Mouse (Mus musculus) kidney, postnatal 25 days (tissue): ENCODE measurements at regions not wholly inside any gene's neighbourhood (a gene's known extent, or its start where the extent isn't known, plus 50 kb on each side); places are given as distances from the start of the nearest gene placed in this dataset.

Source experiments
- DNase-seq, 2 experiments: peaks; one replicate each; pipeline ENCODE4 v3.0.0; 2021; ENCODE audit warnings: mixed read lengths in 2 of 2

DNA sequence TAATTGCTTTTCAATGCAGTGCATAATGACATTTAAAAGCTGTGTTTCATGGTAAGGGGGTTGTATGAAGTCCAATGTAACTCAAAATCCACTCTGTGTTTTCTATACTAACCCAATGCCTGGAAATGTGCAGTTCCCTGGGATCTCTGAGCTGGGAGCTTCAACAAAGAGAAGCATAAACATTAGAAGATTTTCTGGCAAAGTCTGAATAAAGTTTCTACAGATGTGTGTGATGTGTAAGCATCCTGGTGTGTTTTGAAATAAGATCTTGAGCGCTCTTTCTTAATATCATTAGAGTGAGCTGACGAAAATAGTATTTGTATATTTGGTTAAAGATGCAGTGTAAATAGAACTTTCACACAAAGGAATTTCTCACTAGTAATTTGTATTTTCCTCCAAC is 212.2 kb upstream of the Ferd3l start:
- no peak for DNase-seq

DNA sequence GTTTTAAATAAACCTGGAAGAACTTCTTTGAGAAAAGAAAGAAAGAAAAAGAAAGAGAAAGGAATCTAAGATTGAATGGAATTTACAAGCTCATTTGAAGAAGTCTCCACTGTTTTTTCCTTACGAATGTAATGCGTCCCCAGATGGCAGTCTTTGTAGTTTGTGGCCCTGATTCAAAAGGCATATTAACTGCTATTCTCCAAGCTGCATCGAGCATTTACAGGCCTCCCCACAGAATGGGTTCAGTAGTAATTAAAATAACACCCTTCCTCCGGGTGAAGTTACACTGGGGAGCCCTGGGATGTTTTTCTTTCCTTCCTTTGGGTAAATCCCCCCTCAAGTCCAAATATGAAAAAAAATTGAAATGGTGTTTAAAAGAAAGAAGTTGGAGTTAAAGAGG is 211.2 kb upstream of the Ferd3l start:
- DNase-seq, result no peak

DNA sequence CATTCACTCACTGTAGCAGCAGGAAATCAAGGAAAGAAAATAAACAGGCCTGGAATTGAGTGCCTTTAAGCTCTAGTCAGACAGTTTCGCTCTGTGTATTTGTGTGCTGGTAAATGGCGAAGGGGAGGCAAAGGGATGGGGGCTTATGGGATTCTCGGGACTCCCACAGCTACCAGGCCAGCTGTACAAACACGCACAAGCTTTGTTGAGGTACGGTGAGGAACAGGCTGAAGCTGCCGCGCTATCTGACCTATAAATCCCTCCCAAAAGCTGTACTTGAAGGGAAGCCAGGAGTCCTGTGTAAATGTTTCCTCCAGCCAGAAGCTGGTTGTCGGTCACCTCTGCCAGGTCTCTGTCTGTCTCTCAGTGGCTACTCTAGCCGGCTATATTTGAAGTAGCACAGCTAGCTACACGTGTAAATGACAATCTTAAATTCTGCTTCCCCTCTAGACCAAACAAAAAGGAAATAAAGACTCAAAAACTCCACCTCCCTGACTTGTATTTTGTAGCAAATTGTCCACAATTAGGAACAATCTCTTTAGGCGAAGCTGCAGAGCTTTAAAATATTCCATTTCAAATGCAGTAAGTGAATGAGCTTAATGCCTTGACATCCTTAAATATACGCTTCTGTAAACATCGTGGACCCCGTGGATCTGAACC is 210.5 kb upstream of the Ferd3l start:
- no peak for DNase-seq

DNA sequence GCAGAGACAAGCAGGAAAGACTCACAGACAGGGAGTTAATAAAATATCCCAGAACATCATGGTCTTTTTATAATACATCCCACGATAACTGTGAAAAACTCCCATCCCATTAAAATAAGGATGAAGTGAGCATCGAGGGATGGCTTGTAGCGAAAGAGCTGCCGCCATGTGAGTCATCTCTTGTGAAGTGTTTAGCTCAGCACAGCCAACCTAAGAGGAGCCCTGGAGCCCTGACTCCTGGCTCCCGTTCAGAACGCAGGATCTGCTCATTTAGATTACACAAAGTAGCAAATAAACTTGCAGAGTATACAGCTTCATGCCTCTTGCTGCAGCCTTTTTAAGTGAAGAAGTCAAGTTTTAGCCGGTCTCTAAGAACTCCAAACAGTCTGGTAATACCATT is 209.2 kb upstream of the Ferd3l start:
- DNase-seq, result no peak

DNA sequence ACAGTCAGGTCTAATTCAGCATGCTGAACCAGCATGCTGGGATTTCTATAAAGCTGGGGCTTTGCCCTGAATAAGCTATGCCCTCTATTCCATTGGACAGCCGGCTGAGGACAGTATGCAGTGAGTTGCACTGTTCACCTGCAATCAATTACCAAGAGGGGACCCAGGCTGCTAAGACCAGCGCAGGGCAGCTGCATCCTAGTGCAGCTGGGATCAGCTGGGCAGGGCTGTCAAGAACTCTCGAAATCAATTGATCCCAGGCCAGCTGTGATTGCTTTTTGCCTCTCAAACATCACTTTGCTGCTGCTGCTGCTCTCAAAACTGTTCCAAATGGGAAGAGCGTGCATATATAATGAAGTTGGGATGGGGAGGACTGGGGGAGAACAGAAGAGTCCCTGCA is 196.3 kb upstream of the Ferd3l start:
- DNase-seq, result no peak

DNA sequence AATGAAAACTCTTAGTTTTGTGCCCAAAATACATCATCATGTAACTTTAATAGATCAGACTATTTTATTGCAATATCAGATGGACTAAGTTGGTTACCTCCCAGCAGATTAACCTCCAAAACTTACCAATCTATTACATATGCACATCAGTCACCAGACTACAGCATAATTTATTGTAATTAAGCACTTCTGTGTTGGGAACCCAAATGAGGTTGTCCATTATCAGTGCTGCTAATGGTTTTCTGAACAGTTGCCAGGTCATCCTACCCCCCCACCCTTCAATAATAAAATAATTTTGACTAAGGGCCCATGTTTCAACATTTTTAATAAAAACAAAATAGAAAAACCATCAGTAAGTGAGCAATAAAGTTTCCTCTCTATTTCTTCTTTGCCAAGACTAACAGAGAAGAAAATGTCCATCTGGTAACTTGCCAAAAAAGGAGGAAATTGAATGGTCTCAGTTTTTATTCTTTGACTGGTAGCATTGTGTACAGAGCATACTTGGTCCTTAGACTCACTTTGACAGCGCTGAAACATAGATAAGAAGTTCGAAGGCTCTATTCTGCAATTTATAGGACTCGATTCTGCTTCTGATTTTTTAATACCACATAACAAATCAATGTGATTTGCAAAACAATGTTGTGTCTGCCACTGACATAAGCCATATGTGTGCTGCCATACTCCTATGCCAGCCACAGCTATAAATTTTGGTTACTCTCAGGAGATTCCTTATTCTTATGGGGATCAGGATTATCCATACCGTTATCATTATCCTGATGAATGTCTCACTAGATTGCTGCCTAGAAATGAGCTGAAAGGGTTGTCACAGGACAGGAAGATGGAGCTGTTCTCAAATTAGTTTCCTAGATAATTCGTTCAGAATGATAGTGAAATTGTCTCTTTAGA is 152.4 kb upstream of the Ferd3l start:
- no peak for DNase-seq

DNA sequence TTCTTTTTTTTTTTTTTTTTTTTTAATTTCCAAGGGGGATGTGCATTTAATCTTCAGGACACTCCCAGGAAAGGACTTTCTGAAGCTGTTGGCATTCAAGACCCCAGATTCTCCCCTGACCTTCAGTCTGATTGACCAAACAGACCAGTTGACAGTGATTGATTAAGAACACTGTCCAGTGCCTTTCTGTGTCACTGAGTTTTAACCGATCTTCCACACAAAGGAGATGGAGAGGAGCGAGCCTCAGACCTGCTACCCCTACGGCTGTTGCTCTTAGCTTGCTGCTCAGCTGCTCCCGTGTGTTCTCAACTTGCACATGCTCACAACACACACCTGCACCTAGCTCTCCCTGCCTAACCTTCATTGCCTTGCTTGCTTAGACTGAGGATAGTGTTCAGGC is 149.7 kb upstream of the Ferd3l start:
- no peak for DNase-seq

DNA sequence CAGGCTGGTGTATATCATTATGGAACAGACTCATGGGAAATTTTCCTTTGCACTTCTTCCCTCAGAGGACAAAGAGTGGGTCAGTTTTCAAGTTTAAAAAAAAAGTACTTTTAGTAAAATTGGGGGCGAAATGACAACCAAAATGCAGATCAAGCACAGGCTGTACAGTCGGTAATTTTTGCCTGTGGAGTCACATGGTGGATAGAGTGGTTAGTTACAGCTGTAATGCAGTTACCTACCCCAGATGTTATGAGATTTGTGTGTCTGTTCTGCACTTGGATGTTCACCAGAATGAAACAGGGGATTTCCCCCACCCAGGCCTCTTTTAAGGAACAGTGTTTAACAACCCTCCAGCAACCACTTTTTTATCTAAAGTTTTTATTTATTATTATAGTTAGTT is 148.3 kb upstream of the Ferd3l start:
- no peak for DNase-seq

DNA sequence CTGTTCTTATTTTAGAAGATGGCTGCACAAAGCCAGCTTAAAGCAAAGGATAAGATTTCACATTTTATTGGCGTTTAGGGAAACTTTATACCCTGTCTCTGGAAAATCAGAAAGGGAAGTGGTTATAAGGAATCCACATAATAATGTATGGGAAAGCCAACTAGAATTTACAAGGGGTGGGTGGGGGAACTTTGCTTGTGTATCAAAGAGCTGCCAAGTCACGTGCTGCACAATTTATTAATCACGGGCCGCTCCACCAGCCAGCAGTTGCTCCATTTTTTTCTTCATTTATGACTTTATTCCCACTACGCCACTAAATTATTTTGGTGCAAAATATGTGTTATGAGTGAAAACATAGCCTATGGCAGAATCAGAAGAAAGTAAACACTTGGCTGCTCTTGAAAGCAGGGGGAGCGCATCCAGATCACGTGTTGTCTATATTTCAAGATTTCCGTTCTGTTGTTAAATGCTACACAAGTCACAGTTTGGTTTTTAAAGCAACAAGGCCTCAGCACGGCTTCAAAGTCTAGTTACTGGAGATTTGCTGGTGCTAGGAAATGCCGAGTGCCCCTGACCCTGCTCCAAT is 123.9 kb upstream of the Ferd3l start:
- DNase-seq, result no peak

DNA sequence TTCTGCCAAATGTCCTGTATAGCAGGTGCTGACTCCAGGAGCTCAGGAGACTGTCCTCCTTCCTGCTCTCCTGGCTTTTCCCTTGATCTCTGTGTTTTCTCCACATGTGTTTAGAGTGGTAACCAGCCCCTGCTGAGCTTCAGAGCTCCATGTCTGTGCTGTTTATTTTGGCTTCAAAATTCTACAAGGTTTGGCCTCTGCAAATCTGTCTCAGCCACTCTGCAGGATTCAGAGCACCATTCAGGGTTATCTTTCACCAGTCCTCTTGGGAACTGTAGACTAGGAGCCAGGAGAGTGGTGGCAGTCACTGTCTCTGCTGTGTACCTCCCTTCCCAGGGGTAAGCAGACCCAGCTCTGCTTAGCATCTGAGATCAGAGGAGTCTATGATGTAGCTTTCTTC is 102.7 kb upstream of the Ferd3l start:
- no peak for DNase-seq

DNA sequence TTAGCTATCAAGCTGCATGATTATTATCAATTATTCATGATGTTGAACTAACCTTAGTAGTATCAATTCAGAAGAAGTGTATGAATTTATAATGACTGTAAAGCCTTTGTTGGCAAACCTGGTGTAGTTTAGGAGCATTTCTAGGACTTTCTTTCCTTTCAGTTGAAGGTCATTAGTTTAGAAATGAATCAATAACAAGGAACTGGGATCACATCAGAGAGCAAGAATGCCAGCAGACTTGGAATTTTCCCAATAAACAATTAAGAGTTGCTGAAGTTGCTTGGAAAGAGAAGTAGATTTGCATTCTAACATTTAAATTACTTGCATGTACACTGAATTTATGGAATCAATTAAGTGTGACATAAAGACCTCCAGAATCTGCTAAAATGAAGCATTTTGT is 79.1 kb upstream of the Ferd3l start:
- no peak for DNase-seq

DNA sequence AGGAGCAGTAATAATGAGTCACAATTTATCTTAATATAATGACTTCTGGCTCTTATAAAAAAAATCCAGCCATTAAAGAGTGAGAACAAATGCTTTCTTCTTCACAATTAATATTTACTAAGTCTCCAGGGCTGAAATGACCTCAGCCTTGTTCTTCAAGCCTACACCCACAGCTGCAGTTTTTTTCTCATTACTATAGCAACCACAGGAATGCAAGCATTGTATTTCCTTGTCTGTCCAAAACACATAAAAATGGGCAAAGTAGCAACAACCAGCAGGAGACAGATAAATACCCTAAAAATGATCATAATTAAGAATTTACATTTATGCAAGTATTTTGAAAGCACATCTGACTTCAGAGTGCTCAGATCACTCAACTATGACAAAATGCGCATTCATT is 76.5 kb upstream of the Ferd3l start:
- no peak for DNase-seq
